Mouse (Mus musculus) fibroblast of lung, adult 2 months (primary cell): ENCODE results near the gene Gm49333.

Experiments used
- DNase-seq: peaks from one replicate; pipeline ENCODE4 v3.0.0-alpha.2; 2011; ENCODE audit warnings: low read depth

Gene Gm49333

DNA sequence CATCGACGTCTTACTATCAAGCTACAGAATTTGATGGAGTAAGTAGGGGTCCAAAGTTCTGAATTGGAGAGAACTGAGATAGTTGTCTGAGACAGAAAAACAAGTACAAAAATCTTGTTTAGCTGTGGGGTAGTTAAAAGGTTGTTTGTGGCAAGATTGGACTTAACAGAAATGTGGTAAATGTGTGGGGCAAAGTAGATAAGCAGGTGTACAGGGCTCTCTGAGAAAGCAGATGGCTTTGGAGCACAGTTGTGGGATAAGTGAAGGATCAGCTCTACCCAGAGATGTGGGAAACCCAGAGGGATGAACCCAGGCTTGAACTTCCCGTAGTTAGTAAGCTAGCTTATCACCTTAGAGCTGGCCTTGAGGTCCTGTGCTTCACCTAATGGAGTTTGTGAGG lies 79.4 kb downstream of the Gm49333 start:
- DNase-seq, result no peak

DNA sequence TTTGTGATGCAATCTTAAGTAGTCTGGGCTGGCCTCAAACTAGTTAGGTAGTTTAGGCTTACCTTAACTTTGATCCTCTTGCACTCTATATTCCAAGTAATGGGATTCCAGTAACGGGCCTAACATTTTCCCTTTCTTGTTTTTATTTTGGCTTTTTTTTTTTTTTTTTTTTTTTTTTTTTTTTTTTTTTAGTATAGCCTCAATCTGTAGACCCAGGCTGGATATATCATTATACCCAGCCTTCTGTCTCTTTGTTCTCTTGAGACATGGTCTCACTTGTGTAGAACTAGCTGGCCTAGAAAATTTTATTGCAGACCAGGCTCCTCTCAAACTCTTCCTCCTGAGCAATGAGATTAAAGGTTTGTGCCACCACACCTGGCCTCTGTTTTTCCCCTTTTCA lies 80.2 kb downstream of the Gm49333 start:
- no peak for DNase-seq

DNA sequence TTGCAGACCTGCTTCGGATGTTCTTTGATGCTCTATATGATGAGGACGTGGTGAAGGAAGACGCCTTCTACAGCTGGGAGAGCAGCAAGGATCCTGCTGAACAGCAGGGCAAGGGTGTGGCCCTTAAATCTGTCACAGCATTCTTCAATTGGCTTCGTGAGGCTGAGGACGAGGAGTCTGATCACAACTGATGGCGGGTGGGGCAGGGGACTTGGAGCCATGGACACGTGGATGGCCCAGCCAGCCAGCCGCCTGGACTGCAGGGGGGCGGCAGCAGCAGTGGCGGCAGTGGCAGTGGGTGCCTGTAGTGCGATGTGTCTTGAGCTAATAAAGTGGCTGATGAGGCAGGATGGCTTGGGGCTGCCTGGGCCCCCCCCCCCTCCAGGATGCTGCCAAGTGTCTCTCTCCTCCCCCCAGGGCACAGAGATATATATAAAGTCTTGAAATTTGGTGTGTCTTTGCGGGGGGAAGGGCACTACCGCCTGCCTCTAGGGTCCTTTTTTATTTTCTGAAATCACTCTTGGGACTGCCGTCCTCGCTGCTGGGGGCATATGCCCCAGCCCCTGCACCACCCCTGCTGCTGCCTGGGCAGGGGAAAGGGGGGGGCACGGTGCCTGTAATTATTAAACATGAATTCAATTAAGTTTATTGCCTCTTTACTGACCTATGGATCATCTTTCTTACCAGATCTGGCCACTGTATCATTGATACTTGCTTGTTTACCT lies 81.0 kb downstream of the Gm49333 start:
- DNase-seq, result no peak

DNA sequence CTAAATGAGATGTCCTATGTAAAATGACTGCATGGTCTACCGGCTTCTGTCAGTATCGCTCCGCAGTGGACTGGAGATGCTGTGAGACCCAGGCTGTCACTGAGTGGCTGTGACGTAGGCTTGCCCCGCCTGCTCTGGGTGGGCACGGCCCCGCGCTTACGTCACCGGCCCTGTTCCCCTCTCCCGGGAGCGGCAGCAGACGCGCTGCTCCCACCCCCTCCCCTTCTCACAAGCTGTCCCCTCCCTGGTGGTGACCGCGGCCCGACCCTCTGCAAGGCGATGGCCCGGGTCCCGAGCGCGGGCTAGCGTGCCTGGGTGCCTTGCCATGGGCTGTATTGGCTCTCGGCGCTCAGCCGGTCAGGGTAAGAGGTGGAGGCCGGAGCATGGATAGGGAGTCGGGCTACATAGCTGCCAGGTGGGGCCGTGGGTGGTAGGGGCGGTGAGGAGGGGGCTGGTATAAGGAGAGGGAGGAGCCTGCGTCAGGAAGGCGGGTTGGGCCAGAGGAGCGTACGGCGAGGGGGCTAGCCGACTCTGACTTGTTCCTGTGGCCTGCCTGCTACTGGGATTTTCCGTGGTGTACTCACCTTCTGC lies 81.8 kb downstream of the Gm49333 start, which contains the start of gene Fam131a:
Gene Fam131a, plus strand, starts transcription at position 131 of the 591 bp plus-strand sequence.
- no peak for DNase-seq

DNA sequence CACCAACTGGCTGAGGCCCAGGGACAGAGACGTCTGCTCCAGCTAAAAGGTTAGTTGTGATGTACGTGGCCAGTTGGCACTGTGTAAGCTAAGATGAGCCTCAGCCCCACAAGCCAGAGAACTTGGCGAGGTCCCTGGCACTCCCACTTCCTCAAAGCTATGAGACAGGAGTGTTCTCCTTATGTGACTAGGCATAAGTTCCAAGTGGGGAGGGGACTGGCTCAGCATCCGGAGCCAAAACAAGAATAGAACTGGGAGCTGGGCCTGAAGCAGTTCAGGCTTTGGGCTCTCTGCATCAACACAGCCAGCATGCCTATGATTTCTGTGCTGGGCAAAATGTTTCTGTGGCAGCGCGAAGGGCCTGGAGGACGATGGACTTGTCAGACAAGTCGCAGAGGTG lies 83.4 kb downstream of the Gm49333 start:
- no peak for DNase-seq
